Mouse (Mus musculus) urinary bladder, postnatal 36 days (tissue): ENCODE results near the gene Rapgefl1.
A peak's percentile ranks its signal among the peaks of the same experiment; 100 is the strongest.

Source experiments
- DNase-seq, 2 experiments: peaks; one replicate each; pipeline ENCODE4 v3.0.0; 2022; ENCODE audit warnings: low spot score in 2 of 2, mixed read lengths in 1 of 2

Rapgefl1 gene

DNA sequence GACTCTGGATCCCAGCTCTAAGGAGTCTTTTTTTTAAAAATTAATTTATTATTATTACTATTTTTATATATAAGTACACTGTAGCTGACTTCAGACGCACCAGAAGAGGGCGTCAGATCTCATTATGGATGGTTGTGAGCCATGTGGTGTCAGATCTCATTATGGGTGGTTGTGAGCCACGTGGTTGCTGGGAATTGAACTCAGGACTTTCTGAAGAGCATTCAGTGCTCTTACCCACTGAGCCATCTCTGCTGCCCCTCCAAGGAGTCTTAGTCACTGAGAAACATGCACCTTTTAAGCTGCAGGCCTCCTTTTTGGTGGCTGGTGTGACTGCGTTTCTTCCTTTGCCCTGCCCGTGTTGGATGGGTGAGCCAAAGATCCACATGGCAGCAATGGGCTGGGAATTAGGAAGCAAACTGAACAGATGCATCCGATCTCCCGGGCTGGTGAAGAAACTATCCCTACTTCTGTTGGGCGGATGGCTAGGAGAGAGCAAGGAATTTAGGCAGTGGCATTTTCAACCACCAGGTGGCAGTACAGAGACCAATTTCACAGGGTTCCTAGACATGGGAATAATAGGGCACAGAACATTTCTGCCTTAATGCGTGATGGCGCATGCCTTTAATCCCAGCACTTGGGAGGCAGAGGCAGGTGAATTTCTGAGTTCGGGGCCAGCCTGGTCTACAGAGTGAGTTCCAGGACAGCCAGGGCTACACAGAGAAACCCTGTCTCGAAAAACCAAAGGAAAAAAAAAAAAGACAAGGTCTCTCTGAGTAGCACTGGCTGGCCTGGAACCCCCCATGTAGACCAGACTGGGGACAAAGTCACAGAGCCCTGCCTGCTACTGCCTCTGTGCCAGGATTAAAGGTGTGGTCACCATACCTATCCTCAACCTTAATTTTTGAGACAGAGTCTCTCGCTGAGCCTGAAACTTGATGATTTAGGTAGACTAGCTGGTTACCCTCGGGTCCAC, 22.5 kb downstream of the Rapgefl1 start:
- DNase-seq, result peak; percentile 85 to 87

DNA sequence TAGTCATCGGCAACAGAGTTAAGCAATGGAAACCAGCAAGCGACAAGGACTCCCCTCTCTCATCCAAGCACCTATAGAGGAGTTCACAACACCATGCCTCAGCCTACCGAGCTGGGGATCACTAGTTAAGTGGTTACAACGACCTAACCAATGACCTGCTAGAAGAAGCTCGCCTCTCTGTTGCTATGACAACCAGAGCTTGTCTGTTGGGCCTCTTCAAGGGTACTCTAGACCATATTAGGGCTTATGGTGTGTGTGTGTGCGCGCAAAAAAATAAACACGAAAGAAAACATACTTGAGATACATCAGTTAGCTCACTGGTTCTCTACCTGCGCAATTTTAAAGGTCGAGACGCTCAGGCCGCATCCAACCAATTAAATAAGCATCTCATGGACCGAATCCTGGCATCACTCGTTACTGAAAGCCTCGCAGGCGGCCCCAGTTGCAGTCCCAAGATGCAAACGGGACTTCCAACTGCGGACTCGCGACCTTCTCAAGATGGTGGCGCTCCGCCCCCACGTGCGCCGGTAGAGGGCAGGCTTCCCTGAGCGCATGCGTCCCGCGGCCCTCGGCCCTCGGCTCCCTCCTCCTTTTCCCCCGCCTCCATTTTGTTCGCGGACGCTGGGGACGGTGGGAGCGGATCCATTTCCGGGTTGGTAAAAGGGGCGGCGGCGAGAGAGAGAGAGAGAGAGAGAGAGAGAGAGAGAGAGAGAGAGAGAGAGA, 26.6 kb downstream of the Rapgefl1 start, which contains the start of gene Wipf2:
TSS of gene Wipf2 (plus strand) at position 611 of the 723 bp plus-strand sequence.
- peak; percentile 93 to 96 for DNase-seq

DNA sequence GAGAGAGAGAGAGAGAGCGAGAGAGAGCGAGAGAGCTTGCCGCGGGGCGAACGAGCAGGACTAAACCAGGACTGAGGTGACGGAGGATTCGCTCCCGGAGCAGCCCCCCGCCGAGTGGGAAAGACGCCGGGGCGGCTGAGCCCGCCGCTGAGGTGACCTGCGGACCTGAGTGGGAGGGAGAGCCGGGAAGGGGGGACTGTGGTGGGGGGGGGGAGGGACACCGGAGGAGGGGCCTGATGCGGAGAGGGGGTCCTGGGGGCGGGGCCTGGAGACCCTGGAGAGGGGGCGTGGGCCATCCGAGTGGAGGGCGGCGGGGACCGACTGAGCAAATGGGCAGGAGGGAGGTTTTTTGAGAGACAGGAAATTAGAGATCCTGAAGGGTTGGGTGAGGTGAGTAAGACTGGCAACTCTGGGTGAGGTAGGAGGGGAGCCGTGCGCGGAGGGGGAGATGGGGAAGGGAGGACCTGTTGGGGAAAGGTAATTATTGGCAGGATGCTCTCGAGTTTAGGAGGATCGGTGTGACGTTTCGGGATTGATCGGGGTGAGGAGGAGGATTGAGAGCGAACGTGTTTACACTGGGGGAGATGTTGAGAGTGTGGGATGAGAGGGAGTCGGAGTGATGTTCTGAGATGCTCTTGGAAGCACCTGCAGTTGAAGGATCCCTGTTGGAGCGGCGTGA, 27.3 kb downstream of the Rapgefl1 start:
- DNase-seq, result peak; percentile 42 to 55

- DNase-seq, result no peak
Measured at GRCm38 (mm10) chr11:98867293-98867692, 30.7 kb downstream of the Rapgefl1 start.

DNA sequence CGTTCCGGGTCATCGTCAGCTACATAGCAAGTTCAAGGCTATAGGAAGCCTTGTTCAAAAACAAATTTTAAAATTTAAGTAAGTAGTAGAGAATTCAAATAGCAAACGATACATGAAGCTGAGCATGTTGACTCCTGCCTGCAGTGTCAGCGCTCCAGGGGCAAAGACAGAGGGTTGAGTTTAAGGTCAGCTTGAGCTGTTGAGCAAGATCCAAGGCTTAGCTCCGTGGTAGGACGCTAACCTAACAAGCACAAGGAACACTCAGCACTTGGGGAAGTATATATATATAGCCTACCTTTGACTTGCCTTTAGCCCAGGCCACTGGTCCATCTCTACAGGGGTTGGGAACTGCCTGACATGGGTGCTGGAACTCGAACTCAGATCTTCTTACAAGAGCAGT, 33.3 kb downstream of the Rapgefl1 start:
- DNase-seq, result no peak

DNA sequence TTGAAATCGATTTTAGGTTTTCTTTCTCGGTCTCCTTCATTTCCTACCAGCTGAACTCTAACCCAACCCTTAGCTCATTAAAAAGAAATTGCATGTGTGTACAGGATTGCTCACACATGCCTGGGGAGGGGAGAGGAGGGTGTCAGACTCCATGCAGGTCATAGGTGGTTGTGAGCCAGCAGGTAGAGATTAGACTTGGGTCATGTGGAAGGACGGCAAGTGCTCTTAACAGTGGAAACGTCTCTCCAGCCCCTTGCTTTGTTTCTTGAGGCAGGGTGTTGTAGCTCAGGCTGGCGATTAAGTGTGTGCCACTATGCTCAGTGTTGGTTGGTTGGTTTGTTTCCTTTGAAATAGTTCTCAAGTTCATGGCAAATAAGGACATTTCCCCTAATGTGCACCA, 34.2 kb downstream of the Rapgefl1 start:
- DNase-seq, result no peak

DNA sequence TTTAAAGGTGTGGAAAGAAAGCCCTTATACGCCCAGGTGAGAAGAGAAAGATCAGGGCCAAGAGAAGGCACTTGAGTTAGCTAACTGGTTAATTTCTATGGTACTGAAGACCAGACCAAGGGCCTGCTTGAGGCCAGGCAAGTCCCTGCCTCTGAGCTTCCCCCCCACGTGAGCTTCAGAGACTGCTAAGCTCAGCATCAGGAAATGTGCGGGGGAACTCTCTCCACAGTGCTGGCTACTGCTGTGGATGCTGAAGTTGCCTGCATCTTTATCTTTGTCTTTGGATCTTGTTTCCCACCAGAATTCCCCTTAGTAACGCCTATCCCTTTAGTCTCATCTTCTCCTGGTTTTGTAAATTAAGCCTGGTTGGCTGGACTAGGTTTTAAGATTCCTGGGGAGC, 34.8 kb downstream of the Rapgefl1 start:
- no peak for DNase-seq

DNA sequence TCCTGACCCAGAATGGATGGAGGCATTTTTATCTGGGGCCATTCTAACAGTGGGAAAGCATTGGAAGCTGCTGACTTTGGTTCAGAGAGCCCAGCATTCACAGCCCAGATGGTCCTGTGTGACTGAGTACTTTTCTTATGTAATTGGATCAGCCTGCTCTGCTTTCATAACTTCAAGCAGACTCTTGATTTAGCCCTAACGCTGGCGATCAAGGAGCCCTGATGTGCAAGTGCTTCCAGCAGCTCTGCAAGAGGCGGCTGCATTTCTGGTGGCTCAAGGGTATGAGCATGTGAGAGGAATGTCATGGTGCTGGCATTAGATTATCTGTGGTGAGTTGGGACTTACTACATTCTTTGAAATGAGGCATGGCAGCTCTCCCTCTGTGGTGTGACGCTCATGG, 35.5 kb downstream of the Rapgefl1 start:
- no peak for DNase-seq

DNA sequence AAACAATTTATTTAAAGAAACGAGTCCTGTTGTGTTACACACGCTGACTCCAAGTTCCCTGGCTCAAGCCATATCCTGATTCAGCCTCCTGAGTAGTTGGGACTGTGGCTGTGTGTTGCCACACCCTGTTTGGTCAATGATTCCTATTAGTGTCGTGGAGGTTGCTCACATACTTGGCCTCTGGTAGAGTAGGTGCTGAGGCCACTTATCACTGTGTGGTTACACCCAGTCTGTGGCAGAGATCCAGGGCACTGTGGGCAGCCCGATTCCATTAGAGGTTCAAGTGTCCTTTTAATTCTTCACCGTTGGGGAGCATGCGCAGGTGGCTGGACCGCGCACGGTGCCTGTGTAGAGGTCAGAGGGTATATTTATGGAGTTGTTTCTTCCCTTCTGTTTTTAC, 37.3 kb downstream of the Rapgefl1 start:
- DNase-seq, result no peak

- DNase-seq, result no peak
Measured at GRCm38 (mm10) chr11:98877001-98877400, 40.4 kb downstream of the Rapgefl1 start.

GRCm38 (mm10) chr11:98887703-98888102, 51.1 kb downstream of the Rapgefl1 start:
- DNase-seq, result no peak

DNA sequence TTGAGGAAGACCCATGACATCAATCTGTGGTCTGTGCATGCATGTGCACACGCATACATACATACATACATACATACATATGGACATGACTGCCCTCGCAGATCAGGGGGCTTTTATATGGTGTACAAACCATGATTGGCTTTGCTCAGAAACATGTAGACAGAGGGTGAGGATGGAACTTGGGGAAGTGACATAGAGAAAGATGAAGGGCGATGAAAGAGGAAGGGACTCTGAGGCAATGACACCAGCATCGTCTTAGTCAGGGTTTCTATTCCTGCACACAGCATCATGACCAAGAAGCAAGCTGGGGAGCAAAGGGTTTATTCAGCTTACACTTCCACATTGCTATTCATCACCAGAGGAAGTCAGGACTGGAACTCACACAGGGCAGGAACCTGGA, 52.5 kb downstream of the Rapgefl1 start:
- no peak for DNase-seq

DNA sequence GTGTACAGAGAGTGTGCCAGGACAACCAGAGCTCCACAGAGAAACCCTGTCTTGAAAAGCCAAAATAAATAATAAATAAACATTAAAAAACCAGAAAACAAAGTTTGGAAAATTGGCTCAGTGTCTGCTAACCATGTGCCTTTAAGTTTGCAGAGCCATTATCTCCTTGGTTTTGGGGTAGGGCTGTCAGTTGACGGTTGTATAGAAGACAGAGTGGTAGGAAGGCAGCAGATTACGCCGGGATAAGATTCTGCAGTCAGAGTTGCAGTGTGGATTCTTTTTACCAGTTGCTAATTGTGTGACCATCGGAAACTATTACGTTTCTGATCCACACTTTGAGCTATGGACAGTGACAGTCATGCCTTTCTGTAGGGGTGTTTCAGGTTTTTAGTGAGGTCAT, 53.4 kb downstream of the Rapgefl1 start:
- no peak for DNase-seq

DNA sequence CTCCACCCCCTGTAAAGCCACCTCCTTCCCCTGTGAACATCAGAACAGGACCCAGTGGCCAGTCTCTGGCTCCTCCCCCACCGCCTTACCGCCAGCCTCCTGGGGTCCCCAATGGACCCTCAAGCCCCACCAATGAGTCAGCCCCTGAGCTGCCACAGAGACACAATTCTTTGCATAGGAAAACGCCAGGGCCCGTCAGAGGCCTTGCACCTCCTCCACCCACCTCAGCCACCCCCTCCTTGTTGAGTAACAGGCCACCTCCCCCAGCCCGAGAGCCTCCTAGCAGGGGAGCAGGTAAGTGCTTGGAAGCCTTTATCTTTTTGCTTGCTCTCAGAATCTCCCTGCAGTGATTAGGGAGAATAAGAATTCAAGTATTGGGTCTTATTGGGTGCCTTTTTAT, 55.8 kb downstream of the Rapgefl1 start:
- DNase-seq, result no peak

- DNase-seq, result no peak
Measured at GRCm38 (mm10) chr11:98900529-98901125, 64.0 kb downstream of the Rapgefl1 start.

GRCm38 (mm10) chr11:98902621-98903245, 66.1 kb downstream of the Rapgefl1 start:
- no peak for DNase-seq
